Mouse (Mus musculus): ENCODE data around the gene Itgb1bp1.

DNA sequence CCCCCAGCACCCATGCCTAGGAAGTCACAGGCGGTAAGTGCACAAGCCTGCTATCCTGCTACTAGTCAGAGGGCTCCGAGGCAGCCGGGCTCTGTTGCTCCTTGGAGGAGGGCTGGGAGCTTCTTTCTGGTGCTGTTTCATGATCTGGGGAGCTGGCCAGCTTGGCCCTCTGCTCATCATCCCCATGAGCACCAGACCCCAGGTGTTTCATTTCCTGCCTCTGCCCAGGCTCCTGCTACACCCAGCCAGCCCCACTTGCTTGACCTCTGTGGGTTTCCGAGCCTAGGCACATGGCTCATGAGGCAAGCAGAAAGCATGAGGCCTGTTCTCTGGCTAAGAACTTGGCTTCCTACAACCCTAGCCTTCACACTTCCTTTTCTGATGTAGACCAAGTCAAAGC, 20.6 kb downstream of the Itgb1bp1 start:
- TF ChIP-seq CTCF (conservative IDR thresholded peaks at IDR 0.05; ENCODE audit: insufficient read depth, insufficient read length, low read depth, low read length), result no peak
- TF ChIP-seq POLR2A (IDR thresholded peaks at IDR 0.05; ENCODE audit: low read depth, low read length), result no peak
